Mouse (Mus musculus) gastrocnemius, adult 18-20 months (tissue): ENCODE data around the gene Metap2. TPM values are rescaled to one million over a fixed set of nuclear protein-coding genes. Genes with fewer than 3 reads are reported as not detected.
"Not testable (repeated sequence)": the region's sequence is repeated elsewhere in the genome, so short reads cannot be mapped to it uniquely, and the experiment has no call there.

Experiments
- DNase-seq: peaks from one replicate; pipeline ENCODE4 v3.0.0; 2021; ENCODE audit warnings: low spot score
- total RNA-seq, 2 experiments: library from RNA; stranded (reverse); gene quantifications; 2 replicates each; pipeline ENCODE4 v1.2.3; 2021

The Metap2 gene
- total RNA-seq, 2 experiments from 2014 or later = 162 to 177 TPM

GRCm38 (mm10) chr10:93856095-93856494 is 40.8 kb downstream of the Metap2 start:
- no peak for DNase-seq

GRCm38 (mm10) chr10:93855126-93855525 is 41.8 kb downstream of the Metap2 start:
- DNase-seq = no peak

- DNase-seq = no peak
Measured at GRCm38 (mm10) chr10:93846706-93847105, 50.2 kb downstream of the Metap2 start.

GRCm38 (mm10) chr10:93835115-93835514 is 61.8 kb downstream of the Metap2 start:
- DNase-seq = not testable (repeated sequence)

GRCm38 (mm10) chr10:93834394-93834745 is 62.5 kb downstream of the Metap2 start:
- DNase-seq = no peak

- peak; percentile 59 for DNase-seq
Measured at GRCm38 (mm10) chr10:93833699-93834393, 63.0 kb downstream of the Metap2 start.

GRCm38 (mm10) chr10:93833370-93833698 is 63.6 kb downstream of the Metap2 start:
- DNase-seq = no peak

- no peak for DNase-seq
Measured at GRCm38 (mm10) chr10:93832811-93833210, 64.1 kb downstream of the Metap2 start.

GRCm38 (mm10) chr10:93831730-93832574 is 64.9 kb downstream of the Metap2 start:
- DNase-seq = no peak

- no peak for DNase-seq
Measured at GRCm38 (mm10) chr10:93830931-93831729, 65.8 kb downstream of the Metap2 start, which contains the start of gene Usp44. Gene Usp44, plus strand, starts transcription at chr10:93831555.

- no peak for DNase-seq
Measured at GRCm38 (mm10) chr10:93829898-93830831, 66.7 kb downstream of the Metap2 start.

- peak; percentile 75 for DNase-seq
Measured at GRCm38 (mm10) chr10:93818661-93819060, 78.2 kb downstream of the Metap2 start.

GRCm38 (mm10) chr10:93813755-93814154 is 83.1 kb downstream of the Metap2 start:
- DNase-seq = peak; percentile 13

GRCm38 (mm10) chr10:93812774-93813415 is 84.0 kb downstream of the Metap2 start:
- peak; percentile 79 for DNase-seq

- no peak for DNase-seq
Measured at GRCm38 (mm10) chr10:93812098-93812497, 84.8 kb downstream of the Metap2 start.

GRCm38 (mm10) chr10:93810590-93811185 is 86.2 kb downstream of the Metap2 start:
- no peak for DNase-seq

- DNase-seq = not testable (repeated sequence)
Measured at GRCm38 (mm10) chr10:93809438-93809837, 87.5 kb downstream of the Metap2 start.
